Mouse (Mus musculus) heart, embryonic 13.5 days (tissue): ENCODE measurements around the gene Rsph9. TPM values are rescaled to one million over a fixed set of nuclear protein-coding genes. Genes with fewer than 3 reads are reported as not detected.

ENCODE experiments used
- ATAC-seq: fragments of 200-750 bp; cut with Nextera tagmentation; 2 replicates; pipeline ENCODE4 v1.8.0; 2017; ENCODE audit warnings: moderate TSS enrichment; ENCODE audit not compliant: insufficient number of reproducible peaks, low FRiP score, low TSS enrichment; ENCODE audit errors: extremely low read depth
- H3K27ac ChIP-seq: fragments of 300-500 bp; sonication (generic); replicated peaks from 2 replicates; pipeline ENCODE4 v1.5.1; 2015; ENCODE audit warnings: moderate library complexity, mild to moderate bottlenecking, inconsistent platforms
- H3K27me3 ChIP-seq: fragments of 300-500 bp; sonication (generic); replicated peaks from 2 replicates; pipeline ENCODE4 v1.6.1; 2015; ENCODE audit warnings: mild to moderate bottlenecking, inconsistent platforms
- H3K36me3 ChIP-seq: fragments of 300-500 bp; sonication (generic); 2 replicates; pipeline ENCODE4 v1.6.1; 2015; ENCODE audit warnings: mild to moderate bottlenecking, inconsistent platforms
- H3K4me1 ChIP-seq: fragments of 300-500 bp; sonication (generic); 2 replicates; pipeline ENCODE4 v1.6.1; 2015; ENCODE audit warnings: inconsistent platforms
- H3K4me2 ChIP-seq: fragments of 300-500 bp; sonication (generic); 2 replicates; pipeline ENCODE4 v1.6.1; 2015; ENCODE audit warnings: inconsistent platforms, mild to moderate bottlenecking, moderate library complexity
- H3K4me3 ChIP-seq: fragments of 300-500 bp; sonication (generic); 2 replicates; pipeline ENCODE4 v1.5.1; 2015; ENCODE audit warnings: moderate library complexity, mild to moderate bottlenecking, inconsistent platforms
- H3K9ac ChIP-seq: fragments of 300-500 bp; sonication (generic); 2 replicates; pipeline ENCODE4 v1.6.1; 2015; ENCODE audit warnings: inconsistent platforms, mild to moderate bottlenecking, moderate library complexity
- H3K9me3 ChIP-seq: fragments of 300-500 bp; sonication (generic); 2 replicates; pipeline ENCODE4 v1.6.1; 2016; ENCODE audit warnings: inconsistent platforms
- WGBS: fragments of 180-500 bp; shearing (Covaris S2); methylation state at CpG from one replicate; pipeline ENCODE4 v1.1.7; 2015; ENCODE audit warnings: mixed read lengths; 5-methylcytosine and 5-hydroxymethylcytosine counted together
- polyA plus RNA-seq: library from polyadenylated mRNA; unstranded; fragments of >200 nt; fragmentation: Nextera tagmentation; extraction: Ambion mirVana; gene quantifications from 2 replicates; pipeline ENCODE4 v1.2.1, GENCODE M21; 2015

The Rsph9 gene
- polyA plus RNA-seq, 1 experiment from 2014 or later: 6.0 TPM

DNA sequence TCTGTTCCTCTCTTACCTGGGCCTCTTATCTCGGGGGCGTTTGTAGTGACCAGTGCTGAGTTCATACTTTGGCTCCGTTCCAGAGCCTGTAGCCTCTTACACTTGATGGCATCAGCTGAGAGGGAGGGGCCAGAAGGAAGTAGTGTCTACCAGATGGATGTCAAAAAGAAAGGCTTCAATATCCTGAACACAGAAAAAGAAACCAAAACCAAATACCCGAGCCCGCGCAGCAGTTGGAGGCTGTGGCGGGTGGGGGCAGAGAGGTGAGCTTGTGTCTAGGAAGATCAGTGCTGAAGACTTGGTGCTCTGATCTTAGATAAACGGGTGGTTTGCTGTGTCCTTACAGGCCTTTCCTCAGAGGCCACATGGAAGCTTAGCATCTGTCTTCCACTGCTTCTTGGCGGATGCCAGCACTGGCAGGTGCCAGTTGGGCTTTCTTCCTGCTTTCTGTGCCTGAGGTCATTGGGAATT is 19.0 kb upstream of the Rsph9 start:
- WGBS: 64% methylated on average over 9 of the region's 9 CpGs
- Histone ChIP-seq H3K9ac (peak overlapping the region; percentile 25), H3K27me3 (no peaks in the 10 kb centered on the region), H3K4me1 (peaks cover 45% of the 10 kb centered on the region), H3K36me3 (peaks cover 53% of the 10 kb centered on the region), H3K27ac (peak overlapping the region; percentile 48; the same call in 1 of the 2 replicates), H3K4me3 (peak overlapping the region; percentile 92), H3K9me3 (no peaks in the 10 kb centered on the region), H3K4me2 (peak overlapping the region; percentile 93)
- ATAC-seq: no peak

DNA sequence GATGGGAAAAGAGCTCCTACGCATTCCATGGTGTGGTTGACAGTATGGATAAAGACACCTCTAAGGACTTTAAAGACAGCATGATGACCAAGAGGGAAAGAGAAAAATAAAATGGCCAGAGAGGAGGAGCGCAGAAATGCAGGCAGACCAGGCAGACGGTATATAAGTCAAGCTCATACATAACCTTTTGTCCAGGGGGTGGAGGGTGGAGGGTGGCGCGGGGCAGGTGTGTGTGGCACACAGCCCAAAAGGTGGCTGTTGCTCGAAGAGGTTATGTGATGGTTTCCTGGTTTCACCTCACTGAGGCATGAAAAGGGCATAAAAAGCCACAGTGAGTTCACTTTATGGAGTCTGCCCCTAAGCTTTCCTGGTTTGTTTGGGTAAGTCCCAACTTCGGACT is 18.5 kb upstream of the Rsph9 start:
- Histone ChIP-seq H3K4me2 (peak overlapping the region; percentile 93), H3K4me1 (peaks cover 41% of the 10 kb centered on the region), H3K27ac (peak overlapping the region; percentile 48; the same call in 1 of the 2 replicates), H3K9me3 (no peaks in the 10 kb centered on the region), H3K4me3 (peak overlapping the region; percentile 92), H3K36me3 (peaks cover 48% of the 10 kb centered on the region), H3K27me3 (no peaks in the 10 kb centered on the region), H3K9ac (peak overlapping the region; percentile 25)
- WGBS: 79% methylated on average over 7 of the region's 7 CpGs
- ATAC-seq: no peak

- peak overlapping the region; percentile 93 for H3K4me2 ChIP-seq
- no peaks in the 10 kb centered on the region for H3K27me3 ChIP-seq
- H3K27ac ChIP-seq: peak overlapping the region; percentile 89
- H3K9ac ChIP-seq: peak overlapping the region; percentile 95
- ATAC-seq: no peak
- 49% methylated on average over 9 of the region's 9 CpGs for WGBS
- peaks cover 40% of the 10 kb centered on the region for H3K36me3 ChIP-seq
- no peaks in the 10 kb centered on the region for H3K9me3 ChIP-seq
- H3K4me1 ChIP-seq: peaks cover 36% of the 10 kb centered on the region
- peak overlapping the region; percentile 92 for H3K4me3 ChIP-seq
Measured at GRCm38 (mm10) chr17:46161710-46162109, 17.7 kb upstream of the Rsph9 start.

GRCm38 (mm10) chr17:46161179-46161578 is 17.2 kb upstream of the Rsph9 start:
- 0 out of 2 replicates have a peak, but pooled peaks have one; percentile 1 for ATAC-seq
- 2% methylated on average over 19 of the region's 19 CpGs for WGBS
- Histone ChIP-seq H3K4me3 (peak overlapping the region; percentile 92), H3K4me2 (peak overlapping the region; percentile 93), H3K4me1 (peaks cover 31% of the 10 kb centered on the region), H3K27ac (peak overlapping the region; percentile 89), H3K36me3 (peaks cover 35% of the 10 kb centered on the region), H3K9ac (peak overlapping the region; percentile 95), H3K27me3 (no peaks in the 10 kb centered on the region), H3K9me3 (no peaks in the 10 kb centered on the region)

DNA sequence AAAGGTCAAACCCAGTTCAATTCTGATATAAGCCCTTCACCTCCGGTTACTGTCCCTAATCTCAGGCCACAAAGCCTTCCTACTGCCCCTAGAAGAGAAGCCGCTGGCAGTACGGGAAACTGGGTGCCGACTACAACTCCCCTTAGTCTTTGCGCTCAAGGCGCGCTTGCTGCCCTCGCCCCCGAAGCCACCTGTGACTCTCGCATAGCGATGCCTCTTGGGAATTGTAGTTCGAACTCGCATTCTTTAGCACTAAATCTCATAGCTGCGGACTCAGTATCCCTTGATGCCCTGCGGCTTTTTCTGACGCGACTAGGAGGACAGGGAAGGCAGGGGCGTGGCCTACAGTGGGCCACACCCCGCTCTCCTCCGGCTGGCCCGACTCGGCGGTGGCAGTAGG is 16.7 kb upstream of the Rsph9 start, which contains the start of gene Gtpbp2:
TSS of gene Gtpbp2 (plus strand) at position 347 of the 400 bp plus-strand sequence.
- H3K27ac ChIP-seq: peak within 1 kb of the TSS; percentile 99

GRCm38 (mm10) chr17:46160090-46160662 is 16.2 kb upstream of the Rsph9 start:
- peaks cover 30% of the 10 kb centered on the region for H3K4me1 ChIP-seq
- peaks cover 25% of the 10 kb centered on the region for H3K36me3 ChIP-seq
- H3K27ac ChIP-seq: peak overlapping the region; percentile 99
- H3K27me3 ChIP-seq: no peaks in the 10 kb centered on the region
- ATAC-seq: peak; percentile 59
- peak overlapping the region; percentile 92 for H3K4me3 ChIP-seq
- under 1% methylated on average over 16 of the region's 16 CpGs for WGBS
- H3K4me2 ChIP-seq: peak overlapping the region; percentile 93
- peak overlapping the region; percentile 83 for H3K9ac ChIP-seq
- H3K9me3 ChIP-seq: no peaks in the 10 kb centered on the region

More for the DNA sequence above, 16.7 kb upstream of the Rsph9 start, which contains the start of gene Gtpbp2:
- peak within 1 kb of the TSS; percentile 93 for H3K4me2 ChIP-seq
- no peaks in the 10 kb centered on the region for H3K27me3 ChIP-seq
- peak within 1 kb of the TSS; percentile 95 for H3K9ac ChIP-seq
- under 1% methylated on average over 23 of the region's 23 CpGs for WGBS
- ATAC-seq: peak; percentile 89
- peak within 1 kb of the TSS; percentile 92 for H3K4me3 ChIP-seq
- H3K4me1 ChIP-seq: peaks cover 30% of the 10 kb centered on the region
- no peaks in the 10 kb centered on the region for H3K9me3 ChIP-seq
- H3K36me3 ChIP-seq: peaks cover 30% of the 10 kb centered on the region

DNA sequence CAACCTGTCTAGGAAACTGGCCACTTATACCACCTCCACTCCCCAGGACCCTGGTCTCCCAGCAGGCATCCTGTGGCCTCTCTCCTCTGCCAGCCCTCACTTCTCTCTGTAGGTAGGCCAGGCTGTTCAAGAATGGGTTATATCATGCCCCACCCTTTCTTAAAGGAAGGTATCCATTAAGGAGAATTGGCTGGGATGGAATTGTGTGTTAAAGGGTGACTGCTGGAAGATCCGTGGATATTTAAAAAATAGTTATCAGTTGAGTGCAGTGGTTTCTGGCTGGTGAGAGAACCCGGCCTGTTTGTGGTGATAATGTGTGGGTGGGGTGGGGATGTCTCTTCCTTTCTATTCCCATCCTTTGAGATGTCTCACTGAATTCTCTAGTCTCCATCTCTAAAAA is 15.2 kb upstream of the Rsph9 start:
- WGBS: 34% methylated on average over 2 of the region's 2 CpGs
- peak overlapping the region; percentile 83 for H3K9ac ChIP-seq
- ATAC-seq: no peak

DNA sequence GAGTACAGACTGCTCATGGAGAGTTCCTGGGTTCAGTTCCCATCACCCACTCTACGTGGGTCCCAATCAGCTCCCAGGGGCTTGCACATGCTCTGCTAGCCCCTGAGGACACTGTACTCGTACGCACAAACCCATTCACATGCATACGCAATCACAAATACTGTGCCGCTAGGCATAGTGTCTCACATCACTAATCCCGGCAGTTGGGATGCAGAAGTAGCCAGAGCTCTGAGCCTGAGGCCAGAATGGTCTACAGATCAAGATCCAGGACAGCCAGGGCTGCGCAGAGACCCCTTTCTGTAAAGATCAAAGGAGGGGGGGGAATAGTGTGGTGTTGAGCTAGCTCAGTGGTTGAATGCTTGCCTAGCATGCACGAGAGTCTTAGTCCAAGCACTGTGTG is 13.1 kb upstream of the Rsph9 start:
- WGBS: 90% methylated on average over 8 of the region's 8 CpGs
- Histone ChIP-seq H3K4me1 (peaks cover 23% of the 10 kb centered on the region), H3K9ac (no peak overlapping the region), H3K4me3 (no peak overlapping the region), H3K27ac (no peak overlapping the region; the same call in 1 of the 2 replicates), H3K27me3 (no peaks in the 10 kb centered on the region), H3K4me2 (no peak overlapping the region), H3K9me3 (no peaks in the 10 kb centered on the region), H3K36me3 (no peaks in the 10 kb centered on the region)
- no peak for ATAC-seq

More for the DNA sequence above, 15.2 kb upstream of the Rsph9 start:
- H3K4me1 ChIP-seq: peaks cover 30% of the 10 kb centered on the region
- peak overlapping the region; percentile 99 for H3K27ac ChIP-seq
- H3K4me2 ChIP-seq: peak overlapping the region; percentile 93
- no peaks in the 10 kb centered on the region for H3K9me3 ChIP-seq
- H3K4me3 ChIP-seq: peak overlapping the region; percentile 92
- no peaks in the 10 kb centered on the region for H3K27me3 ChIP-seq
- H3K36me3 ChIP-seq: peaks cover 15% of the 10 kb centered on the region

GRCm38 (mm10) chr17:46156680-46157079 is 12.7 kb upstream of the Rsph9 start:
- WGBS: 74% methylated on average over 5 of the region's 5 CpGs
- ATAC-seq: no peak

GRCm38 (mm10) chr17:46154336-46154735 is 10.3 kb upstream of the Rsph9 start:
- Histone ChIP-seq H3K4me1 (peaks cover 21% of the 10 kb centered on the region), H3K9me3 (no peaks in the 10 kb centered on the region), H3K9ac (no peak overlapping the region), H3K4me3 (no peak overlapping the region), H3K27me3 (no peaks in the 10 kb centered on the region), H3K36me3 (peaks cover 16% of the 10 kb centered on the region), H3K4me2 (no peak overlapping the region), H3K27ac (no peak overlapping the region)
- no peak for ATAC-seq
- 86% methylated on average over 3 of the region's 3 CpGs for WGBS

More at GRCm38 (mm10) chr17:46156680-46157079, 12.7 kb upstream of the Rsph9 start:
- Histone ChIP-seq H3K27ac (no peak overlapping the region; the same call in 1 of the 2 replicates), H3K4me3 (no peak overlapping the region), H3K9ac (no peak overlapping the region), H3K36me3 (peaks cover 4% of the 10 kb centered on the region), H3K27me3 (no peaks in the 10 kb centered on the region), H3K9me3 (no peaks in the 10 kb centered on the region), H3K4me1 (peaks cover 23% of the 10 kb centered on the region), H3K4me2 (no peak overlapping the region)

- peak within 1 kb of the TSS; percentile 88 for H3K9ac ChIP-seq
- H3K27me3 ChIP-seq: no peaks in the 10 kb centered on the region
- peak; percentile 86 for ATAC-seq
- peak within 1 kb of the TSS; percentile 63 for H3K4me3 ChIP-seq
- H3K4me1 ChIP-seq: peaks cover 17% of the 10 kb centered on the region
- H3K9me3 ChIP-seq: no peaks in the 10 kb centered on the region
- H3K4me2 ChIP-seq: peak within 1 kb of the TSS; percentile 90
- peaks cover 29% of the 10 kb centered on the region for H3K36me3 ChIP-seq
- 2% methylated on average over 33 of the region's 33 CpGs for WGBS
- H3K27ac ChIP-seq: peak within 1 kb of the TSS; percentile 76
Measured at GRCm38 (mm10) chr17:46152847-46153782, 9.1 kb upstream of the Rsph9 start, which contains the start of gene Mad2l1bp. Gene Mad2l1bp, minus strand, starts transcription at chr17:46153553.
